Mouse (Mus musculus) kidney, embryonic 16.5 days (tissue): ENCODE data around the gene Coa6. TPM values are rescaled to one million over a fixed set of nuclear protein-coding genes. Genes with fewer than 3 reads are reported as not detected.

Experiments used
- ATAC-seq: fragments of 200-750 bp; cut with Nextera tagmentation; 2 replicates; pipeline ENCODE4 v1.8.0; 2017; ENCODE audit warnings: moderate TSS enrichment; ENCODE audit not compliant: low FRiP score, low TSS enrichment
- H3K27ac ChIP-seq: fragments of 300-500 bp; sonication (generic); 2 replicates; pipeline ENCODE4 v1.5.1; 2014; ENCODE audit warnings: low read length
- H3K27me3 ChIP-seq: fragments of 300-500 bp; sonication (generic); 2 replicates; pipeline ENCODE4 v1.6.1; 2014; ENCODE audit warnings: low read length, control low read depth, mixed read lengths; ENCODE audit not compliant: insufficient read depth
- H3K36me3 ChIP-seq: fragments of 300-500 bp; sonication (generic); 2 replicates; pipeline ENCODE4 v1.6.1; 2014; ENCODE audit warnings: low read length, control low read depth, mixed read lengths; ENCODE audit not compliant: insufficient read depth
- H3K4me1 ChIP-seq: fragments of 300-500 bp; sonication (generic); 2 replicates; pipeline ENCODE4 v1.6.1; 2014; ENCODE audit warnings: low read length, control low read depth, mixed read lengths; ENCODE audit not compliant: insufficient read depth
- H3K4me2 ChIP-seq: fragments of 300-500 bp; sonication (generic); replicated peaks from 2 replicates; pipeline ENCODE4 v1.6.1; 2014; ENCODE audit warnings: low read depth, low read length
- H3K4me3 ChIP-seq: fragments of 300-500 bp; sonication (generic); 2 replicates; pipeline ENCODE4 v1.5.1; 2014; ENCODE audit warnings: mild to moderate bottlenecking, low read length
- H3K9ac ChIP-seq: fragments of 300-500 bp; sonication (generic); replicated peaks from 2 replicates; pipeline ENCODE4 v1.6.1; 2014; ENCODE audit warnings: low read length
- H3K9me3 ChIP-seq: fragments of 300-500 bp; sonication (generic); 2 replicates; pipeline ENCODE4 v1.6.1; 2016; ENCODE audit warnings: low read length, control low read depth
- WGBS: fragments of 180-500 bp; shearing (Covaris S2); extraction: QIAGEN DNeasy Blood & Tissue Kit; methylation state at CpG from one replicate; pipeline ENCODE4 v1.1.7; 2014; 5-methylcytosine and 5-hydroxymethylcytosine counted together
- polyA plus RNA-seq: library from polyadenylated mRNA; unstranded; fragments of >200 nt; fragmentation: Nextera tagmentation; extraction: Ambion mirVana; gene quantifications from 2 replicates; pipeline ENCODE4 v1.2.1, GENCODE M21; 2015

Coa6 gene
- polyA plus RNA-seq, 1 experiment from 2014 or later, result 53.9 TPM

DNA sequence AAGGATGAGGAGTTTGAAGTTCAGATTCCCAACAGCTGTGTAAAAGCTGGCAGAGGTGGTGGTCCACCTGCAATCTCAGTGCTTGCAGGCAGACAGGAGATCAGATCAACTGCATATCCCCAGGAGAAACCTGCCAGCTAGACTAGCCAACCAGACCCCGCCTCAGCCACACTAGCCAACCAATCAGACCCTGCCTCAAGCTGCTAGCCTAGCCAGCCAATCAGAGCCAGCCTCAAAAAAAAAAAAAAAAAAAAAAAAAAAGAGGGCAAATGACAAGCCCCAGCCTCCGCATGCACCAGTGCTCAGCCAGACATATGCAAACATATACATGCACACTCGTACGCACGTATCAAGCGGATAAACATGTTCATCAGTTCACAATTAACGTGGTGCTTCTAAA lies 33.1 kb downstream of the Coa6 start:
- WGBS, result 88% methylated on average over 7 of the region's 7 CpGs
- Histone ChIP-seq H3K9me3 (no peaks in the 10 kb centered on the region), H3K4me3 (no peak overlapping the region), H3K36me3 (peaks cover 63% of the 10 kb centered on the region), H3K4me1 (no peaks in the 10 kb centered on the region), H3K4me2 (no peak overlapping the region), H3K27ac (no peak overlapping the region), H3K9ac (no peak overlapping the region), H3K27me3 (no peaks in the 10 kb centered on the region)
- ATAC-seq, result no peak

DNA sequence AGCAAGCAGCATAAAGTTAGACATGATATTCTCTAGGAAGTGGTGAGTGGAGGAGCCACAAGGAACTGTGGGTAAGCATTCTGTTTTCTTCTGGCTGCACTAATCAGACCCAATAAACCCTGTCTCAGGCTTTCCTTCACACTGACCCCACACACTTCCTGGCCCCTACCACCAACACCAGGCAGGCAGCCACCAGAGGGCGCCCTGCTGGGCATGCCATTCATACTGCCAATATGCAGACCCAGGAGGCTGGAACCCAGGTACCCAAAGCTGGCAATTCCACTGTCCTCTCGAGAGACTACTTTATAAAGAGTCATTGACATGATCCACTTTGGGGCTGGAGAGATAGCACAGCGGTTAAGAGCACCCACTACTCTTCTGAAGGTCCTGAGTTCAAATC lies 38.0 kb downstream of the Coa6 start:
- H3K4me2 ChIP-seq, result no peak overlapping the region
- H3K27me3 ChIP-seq, result no peaks in the 10 kb centered on the region
- no peak overlapping the region for H3K27ac ChIP-seq
- 64% methylated on average over 3 of the region's 3 CpGs for WGBS
- no peaks in the 10 kb centered on the region for H3K4me1 ChIP-seq
- H3K9ac ChIP-seq, result no peak overlapping the region
- H3K36me3 ChIP-seq, result peaks cover 41% of the 10 kb centered on the region
- no peaks in the 10 kb centered on the region for H3K9me3 ChIP-seq
- H3K4me3 ChIP-seq, result no peak overlapping the region
- ATAC-seq, result no peak

DNA sequence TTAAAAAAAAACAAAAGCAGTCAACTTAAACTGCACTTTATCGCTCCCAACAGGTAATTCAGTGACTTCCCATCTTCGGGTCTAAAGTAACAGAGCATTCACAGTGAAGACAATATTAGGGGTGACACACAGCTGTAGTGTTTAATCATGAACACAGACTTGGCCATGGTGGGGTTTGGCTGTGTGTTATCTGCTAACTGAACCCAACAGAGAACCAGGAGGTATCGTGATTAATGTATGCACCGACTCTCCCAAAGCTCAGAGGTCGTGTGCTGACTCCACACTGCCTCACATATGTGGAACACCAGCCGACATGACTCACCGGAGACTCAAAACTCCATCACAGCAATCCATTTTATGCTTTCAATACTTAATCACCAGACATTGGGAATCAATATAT lies 39.4 kb downstream of the Coa6 start:
- Histone ChIP-seq H3K9ac (no peak overlapping the region), H3K9me3 (no peaks in the 10 kb centered on the region)
- WGBS, result 55% methylated on average over 7 of the region's 7 CpGs

DNA sequence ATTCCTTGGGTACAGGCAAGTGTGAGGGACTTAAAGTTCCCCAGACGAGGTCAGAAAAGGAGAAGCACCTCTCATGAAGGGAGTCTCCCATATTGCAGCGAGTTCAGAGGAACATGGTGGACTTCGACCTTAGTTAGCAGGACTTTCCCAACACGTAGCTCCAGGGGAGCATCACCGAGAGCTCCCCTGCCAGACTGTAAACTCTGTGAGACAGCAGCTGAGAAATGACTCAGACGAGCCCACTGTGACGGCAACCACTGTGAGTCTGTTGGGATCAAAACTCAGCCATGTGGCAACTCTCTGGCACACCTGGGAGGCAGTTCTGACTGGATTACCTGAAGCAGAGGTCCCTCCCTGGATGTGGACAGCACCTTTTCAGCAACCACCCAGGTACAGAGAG lies 41.8 kb downstream of the Coa6 start:
- Histone ChIP-seq H3K4me3 (no peak overlapping the region), H3K27me3 (no peaks in the 10 kb centered on the region), H3K9me3 (no peaks in the 10 kb centered on the region), H3K4me2 (no peak overlapping the region), H3K27ac (no peak overlapping the region), H3K9ac (no peak overlapping the region), H3K36me3 (peaks cover 48% of the 10 kb centered on the region), H3K4me1 (no peaks in the 10 kb centered on the region)
- 81% methylated on average over 7 of the region's 7 CpGs for WGBS
- ATAC-seq, result no peak

More for the DNA sequence above, 39.4 kb downstream of the Coa6 start:
- ATAC-seq, result no peak
- H3K27me3 ChIP-seq, result no peaks in the 10 kb centered on the region
- H3K36me3 ChIP-seq, result peaks cover 37% of the 10 kb centered on the region
- H3K4me1 ChIP-seq, result no peaks in the 10 kb centered on the region
- H3K4me2 ChIP-seq, result no peak overlapping the region
- H3K27ac ChIP-seq, result no peak overlapping the region
- no peak overlapping the region for H3K4me3 ChIP-seq

DNA sequence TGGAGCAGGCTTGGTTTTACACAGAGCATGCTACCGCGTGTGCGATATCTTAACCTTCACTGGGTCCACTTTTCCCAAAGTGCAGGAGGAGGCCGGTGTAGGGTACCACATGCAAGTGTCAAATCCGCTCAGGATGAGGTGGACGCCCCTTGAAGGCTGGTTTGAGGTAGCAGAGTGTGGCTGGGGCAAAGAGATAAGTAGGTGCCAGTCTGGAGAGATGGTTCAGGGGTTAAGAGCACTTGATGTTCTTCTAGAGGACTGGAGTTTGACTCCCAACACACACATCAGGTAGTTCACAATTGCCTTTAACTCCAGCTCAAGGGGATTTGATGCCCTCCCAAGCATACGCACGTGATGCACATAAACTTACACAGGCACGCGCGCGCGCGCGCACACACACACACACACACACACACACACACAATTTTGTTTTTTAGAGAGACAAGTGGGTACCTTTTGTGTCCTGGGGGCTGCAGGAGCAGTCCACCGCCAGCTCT lies 51.5 kb downstream of the Coa6 start:
- Histone ChIP-seq H3K27ac (peak overlapping the region; percentile 87; the same call in 1 of the 2 replicates), H3K9ac (peak overlapping the region; percentile 83), H3K4me3 (peak overlapping the region; percentile 89), H3K9me3 (no peaks in the 10 kb centered on the region), H3K4me2 (peak overlapping the region; percentile 85), H3K36me3 (peaks cover 14% of the 10 kb centered on the region; the same call in 1 of the 2 replicates), H3K27me3 (no peaks in the 10 kb centered on the region), H3K4me1 (peaks cover 20% of the 10 kb centered on the region)
- ATAC-seq, result no peak
- WGBS, result 10% methylated on average over 16 of the region's 16 CpGs

DNA sequence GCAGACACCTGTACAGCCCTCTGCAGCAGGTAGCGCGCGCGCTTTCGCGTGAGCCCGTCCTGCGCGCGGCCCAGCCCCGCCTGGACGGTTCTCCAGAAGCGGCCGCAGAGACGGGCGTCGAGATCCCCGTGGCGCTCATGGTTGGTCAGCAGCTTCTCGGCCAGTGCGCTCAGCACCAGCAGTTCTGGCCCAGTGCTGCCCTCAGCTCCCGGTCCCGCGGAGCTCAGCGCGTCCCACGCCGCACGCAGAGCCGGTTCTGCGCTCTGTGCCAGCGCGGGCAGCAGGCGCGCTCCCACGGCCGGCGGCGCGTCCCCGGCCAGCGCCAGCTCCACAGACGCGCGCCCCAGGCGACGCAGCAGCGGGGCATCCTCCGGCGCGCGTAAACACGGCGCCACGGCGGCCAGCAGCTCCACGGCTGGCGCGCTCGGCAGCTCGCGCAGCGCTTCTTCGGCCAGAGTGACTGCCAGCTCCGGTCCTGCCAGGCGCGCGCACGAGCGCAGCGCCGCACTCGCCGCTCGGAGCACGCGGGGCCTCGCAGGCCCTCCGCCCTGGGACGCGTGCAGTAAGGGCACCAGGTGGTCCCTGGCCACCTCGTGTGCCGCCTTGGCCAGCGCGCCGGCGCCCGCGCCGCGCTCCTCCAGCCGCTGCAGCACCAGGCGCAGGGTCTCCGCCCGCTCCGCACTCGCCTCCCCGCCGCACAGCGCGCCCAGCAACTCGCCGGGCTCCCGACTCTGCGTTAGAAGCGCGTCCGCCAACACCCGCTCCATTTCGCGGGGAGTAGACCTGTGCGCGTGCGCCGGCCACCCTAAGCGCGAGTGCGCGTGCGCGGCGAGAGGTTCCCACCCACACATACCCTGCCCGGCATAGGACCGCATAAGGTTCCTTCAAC lies 52.2 kb downstream of the Coa6 start, which contains the start of gene Tarbp1:
TSS of gene Tarbp1 (minus strand) at position 767 of the 889 bp plus-strand sequence.
- Histone ChIP-seq H3K27ac (peak within 1 kb of the TSS; percentile 87), H3K36me3 (peaks cover 9% of the 10 kb centered on the region; the same call in 1 of the 2 replicates), H3K27me3 (no peaks in the 10 kb centered on the region), H3K4me2 (peak within 1 kb of the TSS; percentile 85), H3K9ac (peak within 1 kb of the TSS; percentile 83), H3K4me1 (peaks cover 20% of the 10 kb centered on the region), H3K4me3 (peak within 1 kb of the TSS; percentile 89), H3K9me3 (no peaks in the 10 kb centered on the region)
- under 1% methylated on average over 92 of the region's 124 CpGs for WGBS
- peak; percentile 95 for ATAC-seq

Other genes starting within 250 kb of the Coa6 start
- gene Slc35f3, start 124.0 kb upstream of the Coa6 start, polyA plus RNA-seq, result 0.69 and 0.82 TPM in 2 replicates
- gene Tarbp1, start 52.5 kb downstream of the Coa6 start, polyA plus RNA-seq, result 3.1 and 3.3 TPM in 2 replicates
- 11.5 and 12.1 TPM in 2 replicates for gene Irf2bp2, start 171.5 kb downstream of the Coa6 start, polyA plus RNA-seq